Mouse (Mus musculus) adrenal gland, postnatal 14 days (tissue): ENCODE measurements at regions not wholly inside any gene's neighbourhood (a gene's known extent, or its start where the extent isn't known, plus 50 kb on each side); places are given as distances from the start of the nearest gene placed in this dataset.

Source experiments
- DNase-seq: peaks from one replicate; pipeline ENCODE4 v3.0.0; 2021; ENCODE audit warnings: mixed read lengths

DNA sequence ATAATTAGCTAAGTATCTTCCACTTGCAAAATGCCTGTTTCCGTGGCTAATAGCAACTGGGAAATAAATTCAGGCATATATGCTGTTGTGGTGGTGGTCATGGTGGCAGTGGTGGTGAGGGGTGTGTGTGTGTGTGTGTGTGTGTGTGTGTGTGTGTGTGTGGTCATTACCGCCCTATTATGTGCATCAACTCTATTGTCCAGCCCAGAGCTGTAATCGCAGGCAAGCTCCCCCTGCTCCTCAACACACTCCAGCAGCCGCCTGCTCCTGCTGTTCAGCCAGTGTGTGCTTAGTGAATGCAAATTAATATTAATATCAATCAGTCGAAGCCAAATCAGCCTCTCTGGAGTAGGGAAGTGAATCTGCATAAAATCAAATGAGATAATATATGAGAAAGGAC is 152.9 kb upstream of the Zic3 start:
- DNase-seq, result no peak

DNA sequence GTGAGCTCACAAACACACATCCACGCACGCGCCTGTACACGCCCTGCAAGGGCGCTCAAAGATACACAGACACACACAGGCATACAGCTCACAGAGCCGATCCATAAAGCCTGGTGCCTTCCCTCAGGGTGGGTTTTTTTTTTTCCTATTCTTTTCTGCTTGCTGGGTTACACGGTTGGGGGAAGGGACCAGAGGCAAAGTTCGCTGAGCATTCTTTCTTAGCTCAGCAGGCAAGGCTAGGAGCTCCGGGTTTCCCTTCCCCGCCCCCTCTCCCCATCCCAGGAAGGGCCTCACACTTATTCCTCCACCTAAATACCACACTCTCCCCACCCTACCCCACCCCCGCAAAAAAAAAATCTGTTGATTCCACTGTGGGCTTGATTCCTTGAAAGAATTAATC is 105.8 kb upstream of the Zic3 start:
- no peak for DNase-seq

DNA sequence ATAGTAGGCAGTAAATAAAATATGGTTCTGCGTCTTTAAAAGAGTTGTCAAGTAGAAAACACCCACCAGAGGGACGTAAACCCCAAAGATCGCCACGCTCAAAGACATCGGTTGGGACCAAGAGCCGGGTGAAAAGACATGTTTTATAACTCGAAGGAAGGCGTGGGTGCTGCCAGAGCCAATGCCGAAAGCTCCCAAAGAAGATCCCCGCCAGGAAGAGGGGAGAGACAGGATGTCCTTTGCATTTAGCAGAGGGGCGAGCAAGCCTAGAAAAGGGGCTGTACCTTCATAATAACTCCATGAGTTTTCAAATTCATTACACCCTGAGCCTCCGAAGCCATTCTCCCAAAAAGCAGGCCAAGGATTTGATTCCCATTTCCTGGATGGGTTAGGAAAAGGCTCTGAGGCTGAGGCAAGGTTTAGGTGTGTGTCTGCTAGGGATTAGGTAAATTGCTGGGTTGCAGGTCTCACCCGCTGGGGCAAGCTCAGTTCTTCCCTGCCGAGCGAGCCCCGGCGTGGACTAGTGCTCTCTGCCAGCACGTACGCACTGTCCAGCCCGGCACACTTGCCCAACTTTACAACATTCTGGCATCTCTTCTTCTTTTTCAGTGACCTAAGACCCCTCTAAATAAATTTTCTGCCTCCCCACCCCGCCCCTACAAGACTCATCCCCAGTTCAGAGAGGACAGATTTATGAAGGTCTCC is 104.9 kb upstream of the Zic3 start:
- no peak for DNase-seq

DNA sequence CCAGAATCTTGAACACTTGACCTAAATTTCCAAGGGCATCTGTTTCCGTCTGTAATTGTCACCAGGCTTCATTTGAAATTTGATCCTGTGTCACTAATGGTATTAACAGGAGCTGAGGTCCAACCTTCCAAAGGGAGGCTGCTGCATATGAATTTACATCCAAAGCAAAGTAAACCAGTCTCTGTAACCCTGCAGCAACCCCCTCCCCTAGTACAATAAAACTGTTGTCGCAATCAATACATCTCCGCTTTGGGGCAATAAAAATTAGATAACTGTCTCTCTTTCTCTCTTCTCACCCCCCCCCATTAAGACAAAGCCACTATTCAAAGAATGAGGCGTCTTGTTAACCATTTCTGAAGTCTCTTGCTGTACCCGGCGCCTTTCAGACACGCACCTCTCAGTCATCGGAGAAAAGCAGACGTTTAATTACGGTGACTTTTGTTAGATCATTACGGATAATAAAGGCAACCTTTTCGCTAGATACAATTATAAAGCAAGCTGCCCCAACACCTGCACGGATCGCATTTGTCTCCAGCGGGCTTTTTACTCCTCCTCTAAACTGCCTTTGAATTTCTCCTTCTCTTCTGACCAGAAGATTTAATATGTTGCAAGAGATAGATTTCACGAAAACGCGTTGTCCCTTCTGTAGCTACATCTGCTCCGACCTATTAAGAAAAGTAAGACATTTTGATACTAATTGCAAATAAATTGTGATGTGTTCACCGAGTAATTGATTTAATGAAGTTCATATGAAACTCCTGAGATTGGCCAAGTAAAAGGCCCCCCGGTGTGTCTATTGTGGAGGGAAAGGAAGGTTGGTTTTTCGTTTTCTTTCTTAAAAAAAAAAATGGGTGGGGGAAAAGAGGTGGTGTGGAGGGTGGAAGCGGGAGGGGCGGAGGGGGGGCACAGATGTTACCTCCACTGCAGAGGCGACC is 104.1 kb upstream of the Zic3 start:
- DNase-seq, result no peak

DNA sequence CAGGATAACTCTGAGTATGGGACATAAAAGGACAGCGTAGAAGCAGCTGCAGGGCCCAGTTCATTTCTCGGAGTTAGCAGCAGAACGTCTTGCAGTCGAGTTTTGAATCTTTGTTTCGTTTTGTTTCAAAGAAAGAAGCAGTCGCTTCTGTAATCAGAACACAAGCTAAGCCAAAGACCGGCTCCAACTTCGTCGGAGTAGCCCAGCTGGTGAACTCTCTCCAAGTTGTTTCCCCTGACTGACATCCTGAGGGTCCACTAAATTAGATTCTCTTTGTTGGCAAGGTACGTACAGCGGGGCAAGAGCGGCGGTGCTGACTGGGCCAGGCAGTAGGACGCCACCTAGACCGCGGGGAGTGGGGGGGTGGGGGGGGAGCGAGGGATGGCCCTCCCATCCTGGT is 102.6 kb upstream of the Zic3 start:
- DNase-seq, result no peak

DNA sequence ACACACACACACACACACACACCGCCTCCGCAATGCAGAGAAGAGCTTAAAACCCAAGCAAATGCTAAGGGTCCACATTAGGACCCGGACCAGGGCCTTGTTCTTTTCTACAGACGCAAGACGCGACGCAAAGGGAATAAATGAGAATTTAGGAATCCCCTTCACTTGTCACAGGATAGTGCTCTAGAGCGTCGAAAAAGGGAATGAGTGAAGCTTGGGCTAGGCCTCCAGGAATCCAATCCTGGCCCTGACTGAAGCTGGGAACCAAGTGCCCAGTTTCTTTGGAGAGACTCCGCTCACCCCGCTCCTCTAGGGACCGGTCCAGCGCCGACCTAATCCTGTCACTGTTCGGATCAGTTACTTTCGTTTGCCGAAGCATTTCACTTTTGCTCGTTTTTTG is 102.1 kb upstream of the Zic3 start:
- DNase-seq, result no peak

DNA sequence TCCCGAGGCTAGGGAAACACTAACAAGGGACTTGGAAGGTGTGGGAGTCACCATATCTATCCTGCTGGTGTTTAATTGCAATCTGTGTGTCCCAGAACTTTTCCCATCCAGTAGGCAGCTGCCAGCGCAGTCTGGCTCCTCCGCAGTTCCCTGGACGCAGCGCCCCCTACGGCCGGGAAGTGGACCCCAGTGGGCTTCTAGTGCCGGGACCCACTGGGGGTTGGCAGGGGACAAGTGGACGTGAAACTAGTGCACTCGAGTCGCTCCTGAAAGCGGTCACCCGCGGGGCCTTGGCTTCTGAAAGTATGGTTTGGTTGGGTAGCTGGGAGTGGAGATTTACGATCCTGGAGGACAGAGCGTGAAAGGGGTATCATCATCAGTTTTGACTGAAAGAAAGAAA is 101.2 kb upstream of the Zic3 start:
- peak; percentile 23 for DNase-seq

DNA sequence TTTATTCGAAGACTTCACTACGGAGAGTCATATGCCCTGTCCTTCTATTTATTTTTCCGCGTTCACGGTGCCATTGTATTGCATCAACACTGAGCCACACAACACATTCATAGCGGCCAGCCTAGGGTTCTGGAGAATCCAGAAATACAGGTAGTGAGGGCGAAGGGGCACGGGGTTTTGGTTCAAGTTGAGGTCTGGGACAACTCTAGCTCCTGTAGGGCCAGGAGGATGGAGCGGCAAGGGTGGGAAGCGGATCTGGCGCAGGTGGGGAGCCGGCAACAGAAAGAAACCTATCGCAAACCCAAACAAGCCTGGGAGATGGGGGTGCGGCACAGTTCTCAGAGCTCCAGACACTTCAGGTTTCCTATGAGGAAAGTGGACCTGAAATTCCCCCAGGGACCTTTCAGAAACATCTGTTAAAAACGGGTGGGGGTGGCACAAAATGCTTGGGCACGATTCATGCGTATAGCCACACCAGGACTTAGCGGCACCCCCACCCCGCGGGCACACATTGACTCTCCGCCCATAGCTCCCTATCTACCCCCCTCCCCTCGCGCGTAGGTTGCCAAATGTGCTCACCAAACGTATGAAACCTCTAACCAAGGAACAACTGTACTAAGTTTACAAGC is 100.6 kb upstream of the Zic3 start:
- DNase-seq, result no peak

DNA sequence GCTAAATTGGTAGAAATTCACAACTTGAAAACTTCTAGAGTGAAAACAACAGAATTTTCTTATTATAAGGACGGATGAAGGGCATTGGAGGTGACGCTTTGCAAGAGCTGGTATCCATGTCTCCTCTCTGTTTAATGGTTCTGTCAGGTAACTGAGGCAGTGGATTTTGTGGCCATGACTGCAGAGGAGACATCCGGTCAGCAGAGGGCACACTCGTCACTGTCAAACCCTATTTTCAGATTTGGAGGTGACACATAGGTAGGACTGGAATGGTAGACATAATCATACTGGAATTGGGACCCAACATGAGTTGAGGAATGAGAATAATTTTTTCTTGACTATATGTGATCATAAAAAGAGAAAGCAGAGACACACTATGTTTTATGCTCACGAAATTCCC is 98.7 kb upstream of the Zic3 start:
- DNase-seq, result no peak

DNA sequence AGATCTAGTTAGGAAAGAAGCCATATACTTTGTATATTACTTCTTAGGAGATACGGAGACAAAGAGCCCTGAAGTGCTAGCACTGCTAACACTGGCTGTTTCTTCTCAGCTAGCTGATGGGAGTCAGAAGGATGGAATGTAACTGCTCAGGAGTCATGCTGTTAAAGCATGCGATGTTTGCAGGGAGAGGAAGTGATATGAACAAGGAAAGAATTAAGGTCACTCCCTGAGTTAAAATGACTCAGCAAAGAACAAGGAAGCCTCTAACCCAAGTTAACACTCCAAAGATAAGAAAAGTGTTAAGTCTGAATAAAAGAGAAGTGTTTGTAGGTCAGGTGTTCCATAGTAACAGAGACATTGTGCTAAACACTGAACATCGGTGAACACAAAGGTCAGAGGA is 86.9 kb upstream of the Zic3 start:
- no peak for DNase-seq

DNA sequence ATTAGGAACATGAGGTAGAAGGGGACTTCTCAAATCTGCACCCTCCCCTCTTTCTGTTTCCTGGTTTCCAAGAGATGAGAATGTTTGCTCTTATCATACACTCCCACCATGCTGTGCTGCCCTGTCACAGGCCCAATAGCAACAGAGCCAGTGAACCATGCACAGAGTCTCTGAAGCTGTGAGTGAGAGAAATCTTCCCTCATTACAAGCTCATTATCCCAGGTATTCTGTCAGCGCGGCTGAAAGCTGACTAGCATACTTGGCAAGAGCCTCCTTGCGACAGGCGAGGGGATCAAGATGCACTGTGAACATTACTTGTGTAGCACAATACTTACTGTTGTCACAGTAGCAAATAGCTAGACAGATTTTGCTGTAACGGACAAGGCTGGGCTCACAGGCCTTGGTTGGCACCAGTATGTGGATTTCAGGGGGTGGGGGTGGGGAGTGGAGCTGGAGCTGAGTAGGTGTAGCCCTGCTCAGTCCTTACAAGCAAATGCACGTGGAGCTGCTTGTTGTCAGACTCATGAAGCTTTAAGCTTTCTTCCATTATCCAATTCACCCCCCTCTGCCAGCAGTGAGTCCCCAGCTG is 84.2 kb upstream of the Zic3 start:
- no peak for DNase-seq

DNA sequence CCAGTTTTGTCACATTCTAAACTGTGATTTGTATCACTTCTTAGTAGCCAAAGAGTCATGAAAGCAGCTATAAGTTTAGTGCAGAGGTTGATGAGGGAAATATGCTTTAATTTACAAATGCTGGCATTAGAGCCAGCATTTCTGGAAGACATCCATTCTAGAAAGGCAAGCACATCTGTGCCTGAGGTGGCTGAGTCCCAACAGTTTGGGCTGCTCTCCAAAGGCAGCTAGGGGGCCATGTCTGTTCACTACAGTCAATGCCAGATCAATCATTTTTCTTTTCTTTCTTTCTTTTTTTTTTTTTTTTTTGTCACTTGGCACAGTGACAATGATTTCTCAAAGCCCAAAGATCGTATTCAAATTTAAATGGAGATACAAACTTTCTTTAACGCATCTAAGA is 71.6 kb upstream of the Zic3 start:
- no peak for DNase-seq

DNA sequence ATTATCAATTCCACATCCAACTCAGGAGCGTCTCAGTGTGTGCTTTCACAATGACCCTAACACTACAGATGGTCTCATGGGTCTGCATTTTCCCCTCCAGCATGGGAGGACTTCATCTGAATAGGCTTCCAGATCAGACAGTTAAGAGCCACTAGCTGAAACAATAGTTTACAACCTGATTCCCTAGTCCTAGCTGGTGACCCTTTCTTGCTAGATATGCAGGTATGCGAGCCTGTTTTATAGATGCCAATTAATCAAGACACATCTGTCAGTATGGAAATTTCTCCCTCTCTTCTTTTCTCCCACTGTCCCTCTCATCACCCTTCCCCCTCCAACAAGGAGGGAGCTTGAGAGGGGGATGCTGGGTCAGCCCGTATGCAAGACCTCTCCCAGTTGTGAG is 71.2 kb upstream of the Zic3 start:
- no peak for DNase-seq

DNA sequence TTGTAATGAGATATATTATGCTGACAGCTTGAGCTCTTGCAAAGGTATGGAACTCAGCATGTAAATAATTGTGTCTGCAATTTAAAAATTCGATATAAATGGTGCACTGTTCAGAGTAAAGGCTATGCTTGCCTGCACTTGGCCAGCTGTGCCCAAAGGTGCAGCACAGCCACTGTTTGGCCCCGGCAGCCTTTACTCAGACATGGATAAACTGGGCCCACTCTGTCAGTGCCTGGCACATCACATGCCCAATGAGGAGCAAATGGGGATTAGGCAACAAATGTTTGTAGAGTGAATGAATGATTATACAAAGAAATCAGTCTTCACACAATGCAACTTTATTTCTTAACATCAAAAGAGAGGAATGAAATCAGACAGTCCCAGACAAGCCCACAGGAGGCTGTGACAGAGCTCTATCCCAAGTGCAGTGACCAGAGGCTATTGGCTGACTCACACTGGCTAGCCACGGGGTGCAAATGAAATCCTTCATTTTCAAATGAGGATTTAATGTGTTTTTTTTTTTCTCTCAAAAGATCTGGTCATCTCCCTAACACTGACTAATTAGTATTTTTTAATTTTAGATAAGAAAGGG is 67.8 kb upstream of the Zic3 start:
- no peak for DNase-seq
